Mouse (Mus musculus) lung, adult 2 months (tissue): ENCODE measurements around the gene Cbx4.

Experiments
- CTCF ChIP-seq: fragments of 200-500 bp; IDR thresholded peaks from 2 replicates; pipeline ENCODE4 v1.5.1; 2011; ENCODE audit warnings: mild to moderate bottlenecking, low read length, control low read depth; ENCODE audit not compliant: insufficient read depth
- POLR2A ChIP-seq: fragments of 200-500 bp; IDR thresholded peaks from 2 replicates; pipeline ENCODE4 v1.6.1; 2011; ENCODE audit warnings: low read depth, mild to moderate bottlenecking, control low read depth, low read length, borderline replicate concordance; ENCODE audit errors: extremely low read depth

- TF ChIP-seq POLR2A: no peak
- no peak for TF ChIP-seq CTCF
Observed at GRCm38 (mm10) chr11:119105071-119105609, 19.1 kb upstream of the Cbx4 start.
